Mouse (Mus musculus) adrenal gland, postnatal 10 days (tissue): ENCODE measurements at regions not wholly inside any gene's neighbourhood (a gene's known extent, or its start where the extent isn't known, plus 50 kb on each side); places are given as distances from the start of the nearest gene placed in this dataset.
"Not testable (repeated sequence)": the region's sequence is repeated elsewhere in the genome, so short reads cannot be mapped to it uniquely, and the experiment has no call there.

Source experiments
- DNase-seq: peaks from one replicate; pipeline ENCODE4 v3.0.0; 2021; ENCODE audit warnings: mixed read lengths

- DNase-seq, result no peak
These were observed 55.4 kb upstream of the Bnc1 start for GRCm38 (mm10) chr7:82047456-82047855.

DNA sequence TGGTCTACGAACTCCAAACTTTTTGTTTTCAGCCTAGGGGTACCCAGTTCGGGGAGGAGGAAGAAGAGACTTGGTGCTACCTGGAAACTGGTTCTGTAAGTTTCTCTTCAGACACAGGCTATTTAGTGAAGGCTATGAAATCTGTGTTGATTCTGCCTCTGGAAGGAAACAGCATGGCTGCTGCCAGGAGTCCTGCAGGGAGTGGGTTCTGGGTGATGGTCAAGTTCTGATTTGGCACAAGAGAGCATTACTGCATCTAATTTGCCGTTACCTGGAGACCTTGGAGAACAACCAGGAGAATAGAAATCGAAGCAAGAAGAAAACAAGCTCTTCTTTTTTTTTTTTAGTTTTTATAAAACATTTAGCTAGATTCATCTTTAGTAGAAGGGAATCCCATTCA lies 61.3 kb upstream of the Bnc1 start:
- no peak for DNase-seq

- DNase-seq, result peak; percentile 66
These were observed 64.6 kb upstream of the Bnc1 start for GRCm38 (mm10) chr7:82056551-82057230.

GRCm38 (mm10) chr7:82063407-82063806 lies 71.3 kb upstream of the Bnc1 start:
- no peak for DNase-seq

DNA sequence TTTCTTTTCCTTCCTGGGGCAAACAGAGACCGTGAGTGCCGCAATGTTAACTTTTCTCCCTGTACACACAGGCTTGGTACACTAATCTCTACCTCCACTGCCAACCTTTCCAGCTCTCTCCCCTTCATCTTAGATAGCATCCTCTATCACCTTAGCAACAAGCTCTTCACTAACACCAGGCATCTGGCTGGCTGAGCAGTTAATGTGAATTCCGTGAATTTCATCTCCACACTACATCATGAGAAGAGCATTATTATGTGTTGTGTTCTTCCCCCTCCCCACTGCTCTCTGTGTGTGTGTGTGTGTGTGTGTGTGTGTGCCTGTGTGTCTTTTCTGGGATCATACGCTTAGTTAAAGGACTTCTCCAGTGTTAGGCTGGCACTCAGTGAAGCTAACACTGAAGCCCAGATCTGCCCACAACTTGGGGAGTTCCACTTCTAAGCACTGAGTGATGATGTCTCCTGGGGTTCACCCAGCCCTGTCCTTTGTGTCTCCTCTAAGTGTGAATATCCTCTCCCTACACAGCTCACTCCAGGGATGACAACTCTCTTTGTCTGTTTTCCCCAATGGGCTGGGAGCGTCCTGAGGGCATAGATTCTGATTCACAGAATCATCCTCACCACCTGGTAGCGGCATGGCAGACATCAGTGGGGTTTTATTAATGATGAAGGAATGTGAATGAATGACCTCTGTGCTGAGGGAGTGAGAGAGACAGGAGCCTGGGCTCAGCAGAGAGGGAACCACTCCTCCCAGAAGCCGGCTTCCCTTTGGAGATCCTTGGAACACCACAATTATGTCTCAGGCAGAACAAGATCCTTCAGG lies 77.7 kb upstream of the Bnc1 start:
- DNase-seq, result no peak

DNA sequence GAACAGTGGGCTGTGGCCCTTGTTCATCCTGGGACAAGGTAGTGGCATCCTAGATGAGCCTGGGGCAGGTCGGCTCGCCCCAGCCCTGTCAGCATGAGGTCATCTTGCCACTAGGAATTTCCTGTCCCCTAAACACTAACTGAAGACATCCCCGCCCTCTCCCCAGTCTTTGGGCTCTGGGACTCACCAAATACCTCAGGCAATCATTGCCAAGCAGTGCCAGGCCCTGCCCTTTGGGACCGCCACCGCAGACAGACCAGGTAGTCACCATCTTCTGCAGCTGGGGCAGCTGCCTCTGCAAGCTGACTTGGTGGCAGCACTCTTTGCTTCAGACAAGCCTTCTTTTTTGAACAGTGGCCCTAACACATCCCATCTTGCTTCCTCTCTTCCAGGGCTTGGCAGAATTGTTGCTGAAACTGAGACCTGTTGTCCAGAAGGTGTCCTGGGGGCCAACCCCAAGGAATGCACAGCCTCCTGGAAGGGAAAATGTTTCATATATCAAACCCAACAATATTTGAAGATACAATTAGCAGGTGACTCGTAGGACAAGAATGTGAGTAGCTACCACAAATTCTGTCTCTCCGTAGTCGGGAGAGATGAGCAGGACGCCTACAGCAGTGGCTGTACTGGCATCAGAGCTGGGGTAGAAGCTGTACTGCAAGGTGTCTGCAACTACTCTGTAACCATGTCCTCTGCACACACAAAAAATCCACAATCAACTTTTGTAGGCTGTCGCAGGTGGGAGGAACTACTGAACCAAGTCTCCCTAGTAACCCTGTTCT lies 79.0 kb upstream of the Bnc1 start:
- no peak for DNase-seq

GRCm38 (mm10) chr7:82075359-82075758 lies 83.3 kb upstream of the Bnc1 start:
- no peak for DNase-seq

DNA sequence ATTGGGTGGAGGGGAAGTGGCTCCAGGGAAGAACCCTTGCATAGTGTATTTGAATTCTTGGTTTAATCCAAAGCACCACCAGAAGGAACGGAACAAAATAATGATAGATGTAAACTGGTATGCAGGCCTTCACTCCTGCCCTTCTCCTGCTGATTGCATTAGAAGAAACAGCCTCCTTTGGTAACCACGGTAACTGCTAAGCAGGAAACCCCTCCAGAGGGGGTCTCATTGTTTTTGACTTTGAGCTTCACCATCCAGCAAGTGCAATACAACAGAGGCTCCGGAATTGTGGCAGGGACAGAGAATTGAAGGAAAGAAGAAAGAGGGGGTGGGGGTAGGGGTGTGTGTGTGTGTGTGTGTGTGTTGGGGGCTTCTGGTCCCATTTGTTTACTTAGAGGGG lies 89.8 kb upstream of the Bnc1 start:
- DNase-seq, result no peak

DNA sequence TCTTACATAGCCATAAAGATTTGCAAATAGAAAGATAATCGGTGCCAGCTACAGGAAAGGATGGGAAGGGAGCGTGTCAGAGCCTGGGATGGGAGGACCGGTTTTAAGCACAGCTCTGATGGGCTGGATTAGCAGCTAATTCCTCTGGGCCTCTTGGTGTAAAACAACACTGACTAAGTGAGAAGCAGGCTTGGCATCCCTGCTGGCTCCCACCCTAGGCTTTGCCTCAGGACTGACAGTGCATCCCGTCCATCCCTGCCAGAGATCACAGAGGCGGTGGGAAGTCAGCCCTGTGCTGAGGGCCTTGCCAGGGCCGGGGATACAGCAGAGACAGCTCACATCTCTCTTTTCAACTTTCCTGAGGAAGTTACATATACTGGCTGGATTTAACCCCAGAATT lies 90.8 kb upstream of the Sh3gl3 start:
- DNase-seq, result no peak

DNA sequence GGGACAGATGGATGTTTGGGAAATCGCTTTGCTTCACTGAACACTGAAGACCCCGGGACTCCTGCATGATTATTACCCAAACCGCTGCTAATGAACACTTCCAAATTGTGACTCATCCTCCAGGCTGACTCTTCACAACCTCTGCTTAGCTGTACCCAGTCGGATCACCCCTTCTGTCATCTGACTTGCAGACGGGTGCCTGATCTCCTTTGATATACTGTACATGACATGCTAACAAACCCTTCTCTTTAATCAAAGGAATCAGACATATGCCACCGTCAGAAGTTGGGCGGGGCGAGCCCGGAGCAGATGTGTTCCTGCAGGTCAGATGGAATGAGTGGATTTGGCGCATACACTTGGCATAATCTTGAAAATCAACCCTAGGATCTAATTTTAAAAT lies 89.2 kb upstream of the Sh3gl3 start:
- no peak for DNase-seq

DNA sequence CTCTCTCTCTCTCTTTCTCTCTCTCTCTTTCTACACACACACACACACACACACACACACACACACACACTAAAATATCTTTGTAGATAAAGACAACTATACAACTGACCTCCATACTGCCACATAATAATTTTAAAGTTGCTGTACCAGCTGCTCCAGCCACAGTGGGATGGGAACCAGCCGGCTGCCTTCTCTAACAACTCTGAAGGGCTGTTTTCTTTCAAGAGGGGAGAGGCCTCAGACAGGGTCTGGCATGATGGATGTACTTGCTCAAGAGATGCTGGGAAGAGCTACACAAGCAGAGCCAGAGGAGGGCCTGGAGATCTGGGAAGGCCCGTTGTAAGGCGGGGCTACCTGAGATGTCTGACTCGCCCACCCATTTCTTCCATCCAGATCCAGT lies 88.4 kb upstream of the Sh3gl3 start:
- no peak for DNase-seq

DNA sequence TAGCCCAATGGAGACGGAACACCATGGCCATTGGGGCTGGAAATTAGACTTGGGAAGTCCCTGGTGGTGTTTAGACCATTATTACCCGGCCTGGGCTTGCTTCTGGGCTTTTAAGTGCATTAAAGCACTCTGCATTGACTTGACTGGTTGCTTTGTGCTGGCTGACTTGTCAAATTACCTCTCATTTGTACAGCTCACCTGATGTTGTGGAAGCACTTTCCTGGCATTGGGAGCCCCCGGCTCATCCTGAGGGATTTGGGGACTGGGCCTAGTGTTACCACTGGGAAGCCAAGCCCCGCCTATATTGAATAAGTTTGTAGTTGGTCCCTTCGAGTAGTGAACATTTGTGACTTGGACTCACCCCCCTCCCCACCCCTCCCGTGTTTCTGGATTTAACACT lies 75.5 kb upstream of the Sh3gl3 start:
- no peak for DNase-seq

DNA sequence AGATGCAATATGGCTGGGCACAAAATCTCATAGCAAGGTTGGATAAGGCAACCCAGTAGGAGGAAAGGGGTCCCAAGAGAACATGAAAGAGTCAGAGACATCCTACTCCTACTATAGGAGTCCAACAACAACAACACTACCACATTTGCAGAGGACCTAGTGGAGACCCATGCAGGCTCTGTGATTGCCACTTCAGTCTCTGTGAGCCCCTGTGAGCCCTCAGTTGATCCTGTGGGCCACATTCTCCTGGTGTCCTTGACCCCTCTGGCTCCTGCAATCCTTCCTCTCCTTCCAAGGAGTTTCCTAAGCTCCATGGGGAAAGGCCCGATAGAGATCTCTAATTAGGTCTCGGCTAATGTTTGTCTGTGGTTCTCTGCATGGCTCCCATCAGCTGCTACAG lies 72.3 kb upstream of the Sh3gl3 start:
- no peak for DNase-seq

GRCm38 (mm10) chr7:82105631-82106030 lies 68.0 kb upstream of the Sh3gl3 start:
- DNase-seq, result no peak

GRCm38 (mm10) chr7:82109141-82109540 lies 64.5 kb upstream of the Sh3gl3 start:
- DNase-seq, result not testable (repeated sequence)

DNA sequence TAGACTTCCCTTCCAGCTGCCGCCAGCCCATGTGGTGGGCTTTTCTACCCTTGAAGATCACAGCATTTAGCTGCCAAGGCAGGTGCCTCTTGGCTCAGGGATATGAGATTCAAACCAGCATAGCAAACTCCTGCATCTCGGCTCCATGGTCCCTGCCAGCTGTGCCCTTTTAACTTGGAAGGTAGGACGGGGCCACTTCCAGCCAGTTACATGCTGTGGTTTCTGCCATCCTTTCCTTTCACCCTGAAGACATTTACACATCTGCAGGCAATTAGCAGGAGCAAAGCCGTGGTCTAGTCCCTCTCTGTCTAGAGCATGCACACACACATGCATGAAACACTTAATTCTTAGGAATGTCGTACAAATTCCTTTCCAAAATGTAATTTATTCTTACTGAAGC lies 64.1 kb upstream of the Sh3gl3 start:
- no peak for DNase-seq

GRCm38 (mm10) chr7:82109977-82110376 lies 63.7 kb upstream of the Sh3gl3 start:
- DNase-seq, result no peak

GRCm38 (mm10) chr7:82112046-82112445 lies 61.6 kb upstream of the Sh3gl3 start:
- no peak for DNase-seq

- DNase-seq, result no peak
These were observed 58.0 kb upstream of the Sh3gl3 start for GRCm38 (mm10) chr7:82115646-82116045.

DNA sequence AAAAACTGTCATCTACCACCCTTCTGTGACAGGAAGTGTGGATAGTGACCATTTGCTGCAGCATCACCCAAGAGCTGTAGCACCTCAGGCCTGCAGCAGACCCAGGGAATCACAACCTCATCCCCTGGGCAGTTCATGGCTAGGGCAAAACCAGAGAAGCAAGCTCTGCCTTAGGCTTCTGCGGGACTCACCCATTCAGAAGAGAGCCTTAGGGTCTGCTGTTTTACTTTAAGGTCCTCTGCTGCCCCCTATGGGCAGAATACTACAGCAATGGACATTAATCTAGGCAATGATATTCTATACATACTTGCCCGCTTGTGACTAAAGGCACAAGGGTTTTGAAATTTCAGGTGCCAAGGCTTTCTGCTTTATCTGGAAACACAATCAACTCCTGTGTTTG lies 54.4 kb upstream of the Sh3gl3 start:
- DNase-seq, result peak; percentile 85

- no peak for DNase-seq
These were observed 53.8 kb upstream of the Sh3gl3 start for GRCm38 (mm10) chr7:82119866-82120265.

DNA sequence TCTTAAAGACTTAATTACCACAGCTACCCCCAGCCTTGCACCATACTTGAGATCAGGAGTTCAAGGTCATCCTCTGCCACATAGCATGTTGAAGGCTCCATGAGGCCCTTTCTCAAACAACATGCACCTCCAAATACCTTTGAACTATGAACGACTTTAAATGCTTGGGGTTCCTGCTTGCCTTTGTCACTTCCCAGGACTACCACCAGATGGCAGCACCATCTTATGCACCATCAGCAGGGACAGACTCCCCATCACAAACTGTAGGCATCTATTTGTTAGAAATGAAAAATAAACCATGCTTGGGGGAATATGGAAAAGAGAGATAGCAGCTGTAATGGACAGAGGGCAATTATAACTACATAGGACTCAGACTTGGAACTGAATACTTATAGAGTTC lies 51.9 kb upstream of the Sh3gl3 start:
- DNase-seq, result peak; percentile 75
